ENCODE assay signal across 18 mouse cellular contexts in genomic region chr11:86598154-86598553, GRCm38 (mm10). TPM values are rescaled to one million over a fixed set of nuclear protein-coding genes. Genes with fewer than 3 reads are reported as not detected.
A peak's percentile ranks its signal among the peaks of the same experiment; 100 is the strongest.
DNase-seq lines count a peak whose midpoint lies in the region; ATAC-seq and TF ChIP-seq lines count a peak whose summit lies in the region.
"Had no signal": no experiment of that assay in that cellular context is flagged by ENCODE, and none has a peak within 500 bp of the region (broad histone marks: within the 10 kb centered on the region; RNA-seq: fewer than 3 reads in every experiment).

No protein-coding gene starts in this region.

- H3K4me3 ChIP-seq in liver, adult 2 months (ENCODE audit: insufficient read depth, low read depth, low read length): no peak overlapping the region
- H3K4me3 ChIP-seq in embryonic fibroblast, embryonic 13.5 days (ENCODE audit: insufficient read depth, low read length): no peak overlapping the region
- no peak overlapping the region for H3K4me3 ChIP-seq in small intestine, adult 2 months (ENCODE audit: low read depth, low read length)
- H3K4me3 ChIP-seq: embryonic facial prominence, embryonic 10.5 days; erythroblast, embryonic 14.5 days; forebrain, embryonic 10.5 days; heart, adult 2 months; heart, embryonic 15.5 days; hindbrain, embryonic 10.5 days; hindbrain, embryonic 15.5 days had no signal

- WGBS in liver, adult 2 months: 84% methylated on average over 5 of the region's 5 CpGs
- WGBS in small intestine, adult 2 months: 79% methylated on average over 5 of the region's 5 CpGs

- no peaks in the 10 kb centered on the region for H3K27me3 ChIP-seq in liver, adult 2 months (ENCODE audit: control insufficient read depth, insufficient read depth, low read length)
- H3K27me3 ChIP-seq in small intestine, adult 2 months (ENCODE audit: control insufficient read depth, insufficient read depth, low read length): no peaks in the 10 kb centered on the region
- H3K27me3 ChIP-seq: heart, embryonic 15.5 days; hindbrain, embryonic 15.5 days had no signal

- no peak for TF ChIP-seq CTCF in liver, adult 2 months (IDR thresholded peaks at IDR 0.05; ENCODE audit: low read depth, low read length)
- TF ChIP-seq CTCF in embryonic fibroblast, embryonic 13.5 days (IDR thresholded peaks at IDR 0.05; ENCODE audit: borderline replicate concordance, insufficient read depth, low read length): no peak
- no peak for TF ChIP-seq CTCF in small intestine, adult 2 months (IDR thresholded peaks at IDR 0.05; ENCODE audit: extremely low read depth, insufficient read length, insufficient replicate concordance, low read depth, low read length)

- no peak for ATAC-seq in megakaryocyte, adult 5-6 weeks (ENCODE audit: poor library complexity, severe bottlenecking)
- ATAC-seq: forebrain, embryonic 14.5 days had no signal

- H3K27ac ChIP-seq in liver, adult 2 months (replicated peaks; ENCODE audit: insufficient read depth, low read depth, low read length): peak overlapping the region; percentile 37; the same call in 1 of the 2 replicates
- peak overlapping the region; percentile 42; the same call in 1 of the 2 replicates for H3K27ac ChIP-seq in embryonic fibroblast, embryonic 13.5 days (ENCODE audit: insufficient read depth, low read length)
- peak overlapping the region; percentile 84 for H3K27ac ChIP-seq in small intestine, adult 2 months (ENCODE audit: insufficient read depth, low read depth, low read length)
- H3K27ac ChIP-seq: embryonic facial prominence, embryonic 10.5 days; forebrain, embryonic 10.5 days; heart, adult 2 months; heart, embryonic 15.5 days; hindbrain, embryonic 10.5 days; hindbrain, embryonic 15.5 days had no signal

- TF ChIP-seq POLR2A in liver, adult 2 months (IDR thresholded peaks at IDR 0.05; ENCODE audit: extremely low read depth, insufficient read depth, low read length): no peak
- no peak for TF ChIP-seq POLR2A in embryonic fibroblast, embryonic 13.5 days (IDR thresholded peaks at IDR 0.05; ENCODE audit: low read depth, low read length)
- no peak for TF ChIP-seq POLR2A in small intestine, adult 2 months (IDR thresholded peaks at IDR 0.05; ENCODE audit: low read depth, low read length)

- H3K36me3 ChIP-seq in liver, adult 2 months (ENCODE audit: control insufficient read depth, insufficient read depth, low read length): peaks cover 6% of the 10 kb centered on the region; the same call in 1 of the 2 replicates
- H3K36me3 ChIP-seq in small intestine, adult 2 months (ENCODE audit: control insufficient read depth, insufficient read depth, low read length): peaks cover 8% of the 10 kb centered on the region
- H3K36me3 ChIP-seq: heart, embryonic 15.5 days; hindbrain, embryonic 15.5 days had no signal

- H3K79me2 ChIP-seq in liver, adult 2 months (ENCODE audit: control insufficient read depth, insufficient read depth, low read length): no peaks in the 10 kb centered on the region; the same call in 1 of the 2 replicates

- no peak overlapping the region for H3K9ac ChIP-seq in liver, adult 2 months (ENCODE audit: low read depth, low read length)
- H3K9ac ChIP-seq: heart, embryonic 15.5 days; hindbrain, embryonic 15.5 days had no signal

- H3K4me1 ChIP-seq in liver, adult 2 months (ENCODE audit: control insufficient read depth, insufficient read depth, low read length): peaks cover 11% of the 10 kb centered on the region
- peaks cover 17% of the 10 kb centered on the region for H3K4me1 ChIP-seq in embryonic fibroblast, embryonic 13.5 days (ENCODE audit: control insufficient read depth, insufficient read depth, low read length)
- H3K4me1 ChIP-seq in small intestine, adult 2 months (ENCODE audit: control insufficient read depth, insufficient read depth, insufficient read length, low read length): peaks cover 6% of the 10 kb centered on the region; the same call in 1 of the 2 replicates
- H3K4me1 ChIP-seq: hindbrain, embryonic 10.5 days had no signal

- DNase-seq in liver, adult 2 months (ENCODE audit: extremely low read depth, low read depth, low spot score): no peak
- DNase-seq in liver: no peak
- no peak for DNase-seq in retina, embryonic 14.5 days (ENCODE audit: low spot score)
- DNase-seq: adrenal gland, adult 2 months; adrenal gland, postnatal 25 days; cerebellum, adult 2 months; cerebellum, postnatal 10 days; heart, adult 2 months had no signal

RNA-seq across cellular contexts. Expression of gene Tubd1, which starts 53.4 kb away (rescaled TPM):
- total RNA-seq in liver, adult 2 months (2014; rRNA removed): 2.6 and 4.3 TPM in 2 replicates
- 1.7 and 2.0 TPM in 2 replicates for polyA plus RNA-seq in liver, adult 2 months (2012; rRNA removed)
- 6.4 and 8.2 TPM in 2 replicates for polyA plus RNA-seq in embryonic fibroblast, embryonic 13.5 days (2011; ENCODE audit: insufficient read length, low read depth, missing spikeins)
- polyA plus RNA-seq in small intestine, adult 2 months (2012; rRNA removed): 0.93 and 1.2 TPM in 2 replicates
- total RNA-seq in megakaryocyte, adult 5-6 weeks (2015): 7.8 and 9.6 TPM in 2 replicates
- 5.4 and 5.5 TPM in 2 replicates for total RNA-seq in megakaryocyte, adult 5-6 weeks (2017)

RNA-seq across cellular contexts. Expression of gene Rps6kb1, which starts 53.5 kb away (rescaled TPM):
- total RNA-seq in liver, adult 2 months (2014; rRNA removed): 14.4 TPM in 2 replicates
- 6.2 and 6.3 TPM in 2 replicates for polyA plus RNA-seq in liver, adult 2 months (2012; rRNA removed)
- 70.3 and 71.4 TPM in 2 replicates for polyA plus RNA-seq in embryonic fibroblast, embryonic 13.5 days (2011; ENCODE audit: insufficient read length, low read depth, missing spikeins)
- 1.5 and 3.9 TPM in 2 replicates for polyA plus RNA-seq in small intestine, adult 2 months (2012; rRNA removed)
- total RNA-seq in megakaryocyte, adult 5-6 weeks (2015): 30.4 and 38.4 TPM in 2 replicates
- 29.9 and 35.4 TPM in 2 replicates for total RNA-seq in megakaryocyte, adult 5-6 weeks (2017)
